Mouse (Mus musculus) CH12.LX (cell line): ENCODE results near the gene Gpatch11. TPM values are rescaled to one million over a fixed set of nuclear protein-coding genes. Genes with fewer than 3 reads are reported as not detected.
"Not testable (repeated sequence)": the region's sequence is repeated elsewhere in the genome, so short reads cannot be mapped to it uniquely, and the experiment has no call there.

Experiments
- DNase-seq: peaks from one replicate; pipeline ENCODE4 v3.0.0-alpha.2; 2013; ENCODE audit errors: extremely low read depth
- H3K27ac ChIP-seq: 2 replicates; pipeline ENCODE4 v1.5.1; 2012; ENCODE audit warnings: low read depth, mild to moderate bottlenecking, control low read depth, moderate library complexity; ENCODE audit not compliant: insufficient read depth
- H3K27me3 ChIP-seq: replicated peaks from 2 replicates; pipeline ENCODE3; 2012; ENCODE audit warnings: inconsistent platforms
- H3K36me3 ChIP-seq, 2 experiments: replicated peaks in 1 of 2; 2 replicates each; pipeline versions ENCODE3 to v1.6.1; 2012; ENCODE audit warnings: inconsistent platforms in 1 of 2, low read length in 1 of 2, mild to moderate bottlenecking in 1 of 2, mixed read lengths in 1 of 2, moderate library complexity in 1 of 2; ENCODE audit not compliant: control insufficient read depth in 1 of 2, insufficient read depth in 1 of 2
- H3K4me1 ChIP-seq, 2 experiments: 2 replicates each; pipeline ENCODE4 v1.6.1; 2012; ENCODE audit warnings: inconsistent platforms in 1 of 2, moderate library complexity in 1 of 2; ENCODE audit not compliant: insufficient read depth in 2 of 2, control insufficient read depth in 1 of 2
- H3K4me2 ChIP-seq: 2 replicates; pipeline ENCODE4 v1.6.1; 2012; ENCODE audit warnings: low read depth, mild to moderate bottlenecking, control low read depth; ENCODE audit not compliant: poor library complexity, insufficient read depth, severe bottlenecking
- H3K4me3 ChIP-seq, 3 experiments: fragments of 150-350 bp in 1 of 3; sonication (generic) in 1 of 3; replicated peaks in 1 of 3; 2 replicates each; pipeline versions ENCODE3 to v1.5.1; 2011 to 2012; ENCODE audit warnings: low read depth in 2 of 3, low read length in 2 of 3, mild to moderate bottlenecking in 2 of 3, moderate library complexity in 2 of 3, control low read depth in 1 of 3, improper control_type of control experiment in 1 of 3, inconsistent platforms in 1 of 3, mixed read lengths in 1 of 3; ENCODE audit not compliant: poor library complexity in 1 of 3
- H3K79me2 ChIP-seq: replicated peaks from 2 replicates; pipeline ENCODE4 v1.6.1; 2012; ENCODE audit warnings: mild to moderate bottlenecking, moderate library complexity; ENCODE audit not compliant: control insufficient read depth, poor library complexity, insufficient read depth, severe bottlenecking; ENCODE audit errors: extremely low read depth
- H3K9ac ChIP-seq: 2 replicates; pipeline ENCODE4 v1.6.1; 2012; ENCODE audit warnings: low read depth, mild to moderate bottlenecking, control low read depth, moderate library complexity; ENCODE audit not compliant: insufficient read depth
- H3K9me3 ChIP-seq: replicated peaks from 2 replicates; pipeline ENCODE3; 2012; ENCODE audit warnings: low read length, inconsistent platforms, mixed read lengths
- BHLHE40 ChIP-seq: IDR thresholded peaks from 2 replicates; pipeline ENCODE4 v1.6.1; 2011; ENCODE audit warnings: mild to moderate bottlenecking, low read depth, low read length, improper control_type of control experiment
- CHD2 ChIP-seq: IDR thresholded peaks from 2 replicates; pipeline ENCODE4 v1.6.1; 2011; ENCODE audit warnings: low read length, improper control_type of control experiment
- CTCF ChIP-seq, 2 experiments: IDR thresholded peaks in 1 of 2; conservative IDR thresholded peaks in 1 of 2; 2 replicates each; pipeline ENCODE4 v1.5.1; 2011 to 2012; ENCODE audit warnings: low read depth in 2 of 2, low read length in 2 of 2, improper control_type of control experiment in 1 of 2, inconsistent platforms in 1 of 2, mild to moderate bottlenecking in 1 of 2, moderate library complexity in 1 of 2
- EP300 ChIP-seq: IDR thresholded peaks from 2 replicates; pipeline ENCODE4 v1.6.1; 2011; ENCODE audit warnings: low read length, improper control_type of control experiment
- ETS1 ChIP-seq: conservative IDR thresholded peaks from 2 replicates; pipeline ENCODE4 v1.6.1; 2012; ENCODE audit warnings: low read depth, mild to moderate bottlenecking, inconsistent platforms, low read length, improper control_type of control experiment, moderate library complexity
- GABPA ChIP-seq: IDR thresholded peaks from 2 replicates; pipeline ENCODE4 v1.6.1; 2012; ENCODE audit warnings: low read depth, low read length, improper control_type of control experiment, inconsistent platforms; ENCODE audit not compliant: insufficient replicate concordance
- JUND ChIP-seq: conservative IDR thresholded peaks from 2 replicates; pipeline ENCODE4 v1.6.1; 2011; ENCODE audit warnings: low read depth, low read length, improper control_type of control experiment
- MAX ChIP-seq: IDR thresholded peaks from 2 replicates; pipeline ENCODE4 v1.6.1; 2011; ENCODE audit warnings: low read length, improper control_type of control experiment
- MAZ ChIP-seq: IDR thresholded peaks from 2 replicates; pipeline ENCODE4 v1.6.1; 2012; ENCODE audit warnings: low read depth, mild to moderate bottlenecking, inconsistent platforms, low read length, improper control_type of control experiment, moderate library complexity
- MYC ChIP-seq: IDR thresholded peaks from 2 replicates; pipeline ENCODE4 v1.6.1; 2011; ENCODE audit warnings: low read depth, mild to moderate bottlenecking, improper control_type of control experiment, low read length
- NRF1 ChIP-seq: IDR thresholded peaks from 2 replicates; pipeline ENCODE4 v1.6.1; 2014; ENCODE audit warnings: low read depth, mild to moderate bottlenecking, inconsistent platforms, low read length, improper control_type of control experiment, moderate library complexity
- POLR2A ChIP-seq: IDR thresholded peaks from 2 replicates; pipeline ENCODE4 v1.6.1; 2011; ENCODE audit warnings: low read depth, mild to moderate bottlenecking, improper control_type of control experiment, low read length
- RCOR1 ChIP-seq: conservative IDR thresholded peaks from 2 replicates; pipeline ENCODE4 v1.6.1; 2012; ENCODE audit warnings: low read depth, mild to moderate bottlenecking, inconsistent platforms, low read length, improper control_type of control experiment
- TBP ChIP-seq: conservative IDR thresholded peaks from 2 replicates; pipeline ENCODE4 v1.6.1; 2011; ENCODE audit warnings: low read depth, low read length, improper control_type of control experiment
- UBTF ChIP-seq: IDR thresholded peaks from 2 replicates; pipeline ENCODE4 v1.6.1; 2012; ENCODE audit warnings: low read depth, mild to moderate bottlenecking, inconsistent platforms, low read length, improper control_type of control experiment, moderate library complexity
- USF2 ChIP-seq: conservative IDR thresholded peaks from 2 replicates; pipeline ENCODE4 v1.6.1; 2011; ENCODE audit warnings: low read depth, low read length, improper control_type of control experiment
- ZC3H11A ChIP-seq: IDR thresholded peaks from 2 replicates; pipeline ENCODE4 v1.6.1; 2012; ENCODE audit warnings: low read depth, mild to moderate bottlenecking, inconsistent platforms, low read length, improper control_type of control experiment
- ZKSCAN1 ChIP-seq: IDR thresholded peaks from 2 replicates; pipeline ENCODE4 v1.6.1; 2012; ENCODE audit warnings: low read depth, inconsistent platforms, low read length, improper control_type of control experiment, borderline replicate concordance
- dilution Hi-C: fragments of 300-500 bp; cut with MboI; formaldehyde crosslinking; loops from 2 replicates; pipeline ENCODE4 v1.14.3; 2020; ENCODE audit warnings: low sequenced_read_pairs; ENCODE audit not compliant: extremely low pct_unique_long_range_greater_than_20kb, extremely low pct_ligation_motif_present
- in situ Hi-C: fragments of 300-500 bp; cut with MboI; formaldehyde crosslinking; loops from 3 replicates; pipeline ENCODE4 v1.14.3; 2019; ENCODE audit warnings: low sequenced_read_pairs, low pct_ligation_motif_present, low pct_unique_long_range_greater_than_20kb, mixed read lengths
- polyA plus RNA-seq: library from polyadenylated mRNA; unstranded; fragments of >175 nt; gene quantifications from 2 replicates; pipeline ENCODE4 v1.2.1, GENCODE M21; 2012; ENCODE audit warnings: low read depth; ENCODE audit not compliant: insufficient read length
- total RNA-seq, 2 experiments: library from RNA; depleted of rRNA; stranded (reverse); fragments of 300-350 nt in 1 of 2; fragments of >200 nt in 1 of 2; gene quantifications; 2 replicates each; pipeline ENCODE4 v1.2.3; 2012 to 2014

Gene Gpatch11
- total and polyA plus RNA-seq, 3 experiments = 13.4 to 25.5 (median 25.1) TPM

DNA sequence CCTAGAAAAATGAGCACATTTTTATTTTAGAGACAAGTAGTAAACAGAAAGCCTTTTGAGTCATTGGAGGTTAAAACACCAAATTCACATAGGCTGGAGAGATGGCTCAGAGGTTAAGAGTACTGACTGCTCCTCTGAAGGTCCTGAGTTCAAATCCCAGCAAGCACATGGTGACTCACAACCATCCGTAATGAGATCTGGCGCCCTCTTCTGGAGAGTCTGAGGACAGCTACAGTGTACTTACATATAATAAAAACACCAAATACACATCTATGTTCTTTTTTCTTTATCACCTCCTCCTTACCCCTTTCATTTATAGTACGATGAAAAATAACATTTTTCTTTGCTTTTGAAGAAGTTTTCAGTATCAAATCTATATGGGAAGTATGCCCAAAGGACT, 47.1 kb upstream of the Gpatch11 start:
- H3K27me3 ChIP-seq, in situ Hi-C loops, DNase-seq, H3K9ac ChIP-seq, dilution Hi-C loops, H3K27ac ChIP-seq, H3K4me2 ChIP-seq, H3K79me2 ChIP-seq, H3K9me3 ChIP-seq, H3K4me3 ChIP-seq, H3K4me1 ChIP-seq: not testable (repeated sequence)
- peaks cover 19 to 39% of the 10 kb centered on the region in 2 experiments for H3K36me3 ChIP-seq
- TF ChIP-seq MYC = 0 out of 2 replicates have a peak, but pooled peaks have one; percentile 43
- TF ChIP-seq CTCF (conservative IDR thresholded peaks at IDR 0.05 in 1 of 2, IDR thresholded peaks at IDR 0.05 in 1 of 2; ENCODE audit: low read depth in 2 of 2, low read length in 2 of 2) = peak; percentile 21 to 31; a peak in 3 of 4 replicates

DNA sequence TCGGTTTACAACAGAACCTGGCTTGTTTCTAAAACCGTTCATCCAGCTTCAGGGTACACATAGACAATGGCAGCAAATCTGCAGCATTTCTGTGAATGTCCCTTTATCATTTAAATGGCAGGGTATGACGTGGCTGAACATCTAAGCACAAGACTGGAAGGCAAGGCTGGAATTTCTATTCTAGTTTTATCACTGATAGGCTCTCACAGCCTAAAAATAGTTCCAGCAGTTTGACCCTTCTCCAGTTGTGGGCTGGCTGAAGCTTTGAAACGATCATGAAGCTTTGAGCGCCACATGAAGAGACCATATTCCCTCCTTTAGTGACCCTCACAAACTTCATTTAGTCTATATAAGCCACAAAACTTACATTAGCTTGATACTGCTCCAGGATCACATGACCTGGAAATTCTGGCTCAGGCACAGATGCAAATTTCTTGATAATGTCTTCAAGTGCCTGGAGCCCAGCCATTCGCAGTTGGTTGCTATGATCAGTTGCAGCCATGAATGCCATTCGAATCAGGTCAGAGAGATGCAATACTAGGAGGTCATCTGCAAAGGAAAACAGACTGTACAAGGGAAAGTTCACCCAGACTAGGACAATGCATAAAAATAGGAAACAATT, 44.2 kb upstream of the Gpatch11 start:
- Histone ChIP-seq H3K4me2 (no peak overlapping the region), H3K4me1 (no peaks in the 10 kb centered on the region), H3K4me3 (no peak overlapping the region), H3K36me3 (peaks cover 33 to 58% of the 10 kb centered on the region in 2 experiments), H3K9me3 (no peaks in the 10 kb centered on the region), H3K9ac (no peak overlapping the region), H3K27ac (no peak overlapping the region), H3K27me3 (no peaks in the 10 kb centered on the region), H3K79me2 (no peaks in the 10 kb centered on the region)
- DNase-seq = no peak
- in situ Hi-C loops = no loop called here
- TF ChIP-seq RCOR1 = no peak
- no peak for TF ChIP-seq GABPA
- TF ChIP-seq ETS1 = no peak
- no peak for TF ChIP-seq MAX
- no peak for TF ChIP-seq MAZ
- TF ChIP-seq JUND = no peak
- no peak for TF ChIP-seq BHLHE40
- TF ChIP-seq CTCF (conservative IDR thresholded peaks at IDR 0.05 in 1 of 2, IDR thresholded peaks at IDR 0.05 in 1 of 2; ENCODE audit: low read depth in 2 of 2, low read length in 2 of 2) = no peak
- TF ChIP-seq UBTF = no peak
- TF ChIP-seq CHD2 = no peak
- TF ChIP-seq NRF1 = no peak
- TF ChIP-seq EP300 = no peak
- no peak for TF ChIP-seq TBP
- no peak for TF ChIP-seq ZKSCAN1
- TF ChIP-seq ZC3H11A = no peak
- no peak for TF ChIP-seq USF2
- TF ChIP-seq POLR2A = no peak
- dilution Hi-C loops = no loop called here
